Mouse (Mus musculus) mesoderm, embryonic 11.5 days (tissue): ENCODE results near the gene Ano6.

Experiments used
- DNase-seq: peaks from one replicate; pipeline ENCODE4 v3.0.0-alpha.2; 2012; ENCODE audit warnings: low read depth, low spot score

Gene Ano6

GRCm38 (mm10) chr15:95790529-95791071, at the start of gene Ano6:
Gene Ano6, plus strand, starts transcription at chr15:95790843.
- peak; percentile 96 for DNase-seq

GRCm38 (mm10) chr15:95742955-95743354, 47.7 kb upstream of the Ano6 start:
- DNase-seq = no peak

GRCm38 (mm10) chr15:95743856-95744255, 46.8 kb upstream of the Ano6 start:
- DNase-seq = no peak

GRCm38 (mm10) chr15:95745346-95746106, 45.1 kb upstream of the Ano6 start:
- no peak for DNase-seq

- DNase-seq = no peak
These were observed 44.1 kb upstream of the Ano6 start for GRCm38 (mm10) chr15:95746513-95746912.

- no peak for DNase-seq
These were observed 43.4 kb upstream of the Ano6 start for GRCm38 (mm10) chr15:95746955-95747931.

- no peak for DNase-seq
These were observed 41.4 kb upstream of the Ano6 start for GRCm38 (mm10) chr15:95749216-95749615.

- DNase-seq = no peak
These were observed 40.6 kb upstream of the Ano6 start for GRCm38 (mm10) chr15:95750038-95750437.

- DNase-seq = no peak
These were observed 38.6 kb upstream of the Ano6 start for GRCm38 (mm10) chr15:95751832-95752676.

- no peak for DNase-seq
These were observed 38.0 kb upstream of the Ano6 start for GRCm38 (mm10) chr15:95752677-95753019.

- no peak for DNase-seq
These were observed 37.6 kb upstream of the Ano6 start for GRCm38 (mm10) chr15:95753031-95753430.

- DNase-seq = peak; percentile 59
These were observed 33.5 kb upstream of the Ano6 start for GRCm38 (mm10) chr15:95757169-95757568.

GRCm38 (mm10) chr15:95758069-95758468, 32.6 kb upstream of the Ano6 start:
- DNase-seq = no peak

GRCm38 (mm10) chr15:95758696-95759434, 31.8 kb upstream of the Ano6 start:
- no peak for DNase-seq

GRCm38 (mm10) chr15:95759857-95760256, 30.8 kb upstream of the Ano6 start:
- no peak for DNase-seq

GRCm38 (mm10) chr15:95761420-95761819, 29.2 kb upstream of the Ano6 start:
- no peak for DNase-seq

GRCm38 (mm10) chr15:95762661-95763303, 27.9 kb upstream of the Ano6 start:
- DNase-seq = peak; percentile 84

- DNase-seq = peak; percentile 6
These were observed 27.2 kb upstream of the Ano6 start for GRCm38 (mm10) chr15:95763464-95763863.

GRCm38 (mm10) chr15:95765271-95765670, 25.4 kb upstream of the Ano6 start:
- no peak for DNase-seq

GRCm38 (mm10) chr15:95765936-95766335, 24.7 kb upstream of the Ano6 start:
- no peak for DNase-seq
